Mouse (Mus musculus): ENCODE data around the gene Cat. TPM values are rescaled to one million over a fixed set of nuclear protein-coding genes. Genes with fewer than 3 reads are reported as not detected.
A peak's percentile ranks its signal among the peaks of the same experiment; 100 is the strongest.

The Cat gene
- polyA plus RNA-seq (2015; fragmentation: Nextera tagmentation; extraction: Ambion mirVana), result 95.8 and 105 TPM in 2 replicates

DNA sequence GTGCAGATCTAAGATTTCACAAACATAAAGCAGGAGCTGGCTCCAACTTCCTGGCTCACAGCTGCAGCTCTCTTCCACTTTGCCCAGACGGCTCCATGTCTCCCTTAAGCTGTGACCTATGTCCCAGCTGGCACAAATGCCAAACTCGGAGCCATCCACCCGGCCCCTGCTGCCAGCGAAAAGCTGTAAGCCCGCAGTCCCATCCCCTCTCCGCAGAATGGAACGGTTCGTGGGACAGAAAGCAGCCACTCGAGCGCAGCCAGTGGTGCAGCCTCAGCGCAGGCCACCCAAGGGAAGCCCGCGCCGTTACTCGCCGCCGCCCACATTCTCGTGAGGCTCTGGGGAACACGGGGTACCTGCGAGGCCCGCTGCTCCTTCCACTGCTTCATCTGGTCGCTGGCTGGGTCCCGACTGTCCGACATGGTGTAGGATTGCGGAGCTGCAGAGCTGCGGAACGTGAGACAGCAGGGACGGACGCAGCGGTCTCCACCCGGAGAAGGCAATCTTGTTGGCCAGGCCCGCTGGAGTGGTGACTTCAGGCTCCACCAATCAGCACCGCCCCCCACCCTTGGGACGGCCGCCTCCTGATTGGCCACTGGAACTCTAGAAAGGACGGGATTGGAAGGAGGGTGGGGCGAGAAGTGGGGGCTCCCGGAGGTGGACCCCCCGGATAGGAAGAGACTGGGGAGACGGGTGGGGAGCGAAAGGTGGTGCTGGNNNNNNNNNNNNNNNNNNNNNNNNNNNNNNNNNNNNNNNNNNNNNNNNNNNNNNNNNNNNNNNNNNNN lies at the start of gene Cat:
Gene Cat, minus strand, starts transcription at position 544 of the 785 bp plus-strand sequence.
- Histone ChIP-seq H3K27ac (ENCODE audit: low read depth, low read length) (peak within 1 kb of the TSS; percentile 97), H3K4me1 (ENCODE audit: control insufficient read depth, insufficient read depth, low read depth, low read length) (peaks cover 16% of the 10 kb centered on the region), H3K27me3 (replicated peaks; ENCODE audit: control insufficient read depth, insufficient read depth, low read length) (no peaks in the 10 kb centered on the region), H3K9ac (ENCODE audit: low read depth, low read length) (peak within 1 kb of the TSS; percentile 93), H3K36me3 (ENCODE audit: control insufficient read depth, insufficient read depth, low read length) (no peaks in the 10 kb centered on the region), H3K9me3 (ENCODE audit: control insufficient read depth, low read length) (no peaks in the 10 kb centered on the region), H3K4me2 (ENCODE audit: low read length) (peak within 1 kb of the TSS; percentile 84), H3K4me3 (ENCODE audit: low read length) (peak within 1 kb of the TSS; percentile 76)
- ATAC-seq, result peak; percentile 99
- WGBS, result under 1% methylated on average over 41 of the region's 41 CpGs

GRCm38 (mm10) chr2:103525596-103525995 lies 40.6 kb upstream of the Cat start:
- H3K9me3 ChIP-seq (ENCODE audit: control insufficient read depth, low read length), result no peaks in the 10 kb centered on the region
- no peaks in the 10 kb centered on the region for H3K4me1 ChIP-seq (ENCODE audit: control insufficient read depth, insufficient read depth, low read depth, low read length)
- H3K9ac ChIP-seq (ENCODE audit: low read depth, low read length), result no peak overlapping the region
- ATAC-seq, result no peak
- no peak overlapping the region for H3K4me3 ChIP-seq (ENCODE audit: low read length)
- no peak overlapping the region for H3K27ac ChIP-seq (ENCODE audit: low read depth, low read length)
- no peaks in the 10 kb centered on the region for H3K36me3 ChIP-seq (ENCODE audit: control insufficient read depth, insufficient read depth, low read length)
- WGBS, result 90% methylated on average over 1 of the region's 1 CpGs
- H3K27me3 ChIP-seq (replicated peaks; ENCODE audit: control insufficient read depth, insufficient read depth, low read length), result no peaks in the 10 kb centered on the region
- no peak overlapping the region for H3K4me2 ChIP-seq (ENCODE audit: low read length)

- H3K4me2 ChIP-seq (ENCODE audit: low read length), result no peak overlapping the region
- WGBS, result 91% methylated on average over 1 of the region's 1 CpGs
- H3K9me3 ChIP-seq (ENCODE audit: control insufficient read depth, low read length), result no peaks in the 10 kb centered on the region
- no peak overlapping the region for H3K4me3 ChIP-seq (ENCODE audit: low read length)
- no peaks in the 10 kb centered on the region for H3K27me3 ChIP-seq (replicated peaks; ENCODE audit: control insufficient read depth, insufficient read depth, low read length)
- no peaks in the 10 kb centered on the region for H3K36me3 ChIP-seq (ENCODE audit: control insufficient read depth, insufficient read depth, low read length)
- no peak overlapping the region for H3K27ac ChIP-seq (ENCODE audit: low read depth, low read length)
- H3K4me1 ChIP-seq (ENCODE audit: control insufficient read depth, insufficient read depth, low read depth, low read length), result no peaks in the 10 kb centered on the region
- H3K9ac ChIP-seq (ENCODE audit: low read depth, low read length), result no peak overlapping the region
- no peak for ATAC-seq
Observed at GRCm38 (mm10) chr2:103516472-103516871, 31.5 kb upstream of the Cat start.

DNA sequence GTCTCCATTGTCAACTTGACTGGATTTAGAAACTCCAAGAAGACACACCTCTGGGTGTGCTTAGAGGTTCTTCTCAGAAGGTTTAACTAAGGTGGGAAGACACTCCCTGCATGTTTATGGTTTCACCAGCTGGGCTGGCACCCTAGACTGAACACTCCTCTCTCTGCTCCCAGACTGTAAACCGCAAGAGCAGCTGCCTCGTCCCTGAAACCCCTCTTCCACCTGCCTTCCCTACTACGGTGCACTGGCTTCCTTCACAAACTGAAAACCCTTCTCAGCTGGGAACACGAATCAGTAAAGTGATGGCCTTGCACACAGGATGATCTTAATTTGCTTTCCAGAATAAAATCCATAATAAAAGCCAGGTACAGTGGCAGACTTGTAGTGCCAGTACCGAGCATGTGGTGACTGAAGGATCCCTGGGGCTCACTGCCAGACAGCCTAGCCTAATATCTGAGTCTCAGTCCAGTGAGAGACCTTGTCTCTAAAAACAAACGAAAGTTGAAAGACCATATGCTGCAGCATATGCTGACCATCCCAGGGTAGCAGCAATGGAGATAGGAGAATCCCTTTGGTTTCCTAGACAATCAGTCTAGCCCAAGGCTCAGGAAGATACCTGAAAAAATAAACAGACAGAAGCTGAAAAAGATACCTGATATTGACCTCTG lies 30.7 kb upstream of the Cat start:
- 80% methylated on average over 6 of the region's 6 CpGs for WGBS
- Histone ChIP-seq H3K4me3 (ENCODE audit: low read length) (no peak overlapping the region), H3K4me2 (ENCODE audit: low read length) (no peak overlapping the region), H3K9ac (ENCODE audit: low read depth, low read length) (no peak overlapping the region), H3K4me1 (ENCODE audit: control insufficient read depth, insufficient read depth, low read depth, low read length) (no peaks in the 10 kb centered on the region), H3K27ac (ENCODE audit: low read depth, low read length) (no peak overlapping the region), H3K27me3 (replicated peaks; ENCODE audit: control insufficient read depth, insufficient read depth, low read length) (no peaks in the 10 kb centered on the region), H3K36me3 (ENCODE audit: control insufficient read depth, insufficient read depth, low read length) (no peaks in the 10 kb centered on the region), H3K9me3 (ENCODE audit: control insufficient read depth, low read length) (no peaks in the 10 kb centered on the region)
- no peak for ATAC-seq

GRCm38 (mm10) chr2:103512066-103512795 lies 27.3 kb upstream of the Cat start:
- H3K27ac ChIP-seq (ENCODE audit: low read depth, low read length), result no peak overlapping the region
- no peak overlapping the region for H3K4me2 ChIP-seq (ENCODE audit: low read length)
- H3K4me3 ChIP-seq (ENCODE audit: low read length), result no peak overlapping the region
- H3K36me3 ChIP-seq (ENCODE audit: control insufficient read depth, insufficient read depth, low read length), result no peaks in the 10 kb centered on the region
- H3K9me3 ChIP-seq (ENCODE audit: control insufficient read depth, low read length), result no peaks in the 10 kb centered on the region
- no peak for ATAC-seq
- 90% methylated on average over 5 of the region's 5 CpGs for WGBS
- no peaks in the 10 kb centered on the region for H3K4me1 ChIP-seq (ENCODE audit: control insufficient read depth, insufficient read depth, low read depth, low read length)
- no peaks in the 10 kb centered on the region for H3K27me3 ChIP-seq (replicated peaks; ENCODE audit: control insufficient read depth, insufficient read depth, low read length)
- H3K9ac ChIP-seq (ENCODE audit: low read depth, low read length), result no peak overlapping the region

- H3K9ac ChIP-seq (ENCODE audit: low read depth, low read length), result no peak overlapping the region
- no peaks in the 10 kb centered on the region for H3K4me1 ChIP-seq (ENCODE audit: control insufficient read depth, insufficient read depth, low read depth, low read length)
- no peaks in the 10 kb centered on the region for H3K36me3 ChIP-seq (ENCODE audit: control insufficient read depth, insufficient read depth, low read length)
- no peaks in the 10 kb centered on the region for H3K9me3 ChIP-seq (ENCODE audit: control insufficient read depth, low read length)
- H3K4me3 ChIP-seq (ENCODE audit: low read length), result no peak overlapping the region
- no peak for ATAC-seq
- no peaks in the 10 kb centered on the region for H3K27me3 ChIP-seq (replicated peaks; ENCODE audit: control insufficient read depth, insufficient read depth, low read length)
- H3K27ac ChIP-seq (ENCODE audit: low read depth, low read length), result no peak overlapping the region
- WGBS, result 92% methylated on average over 1 of the region's 1 CpGs
- no peak overlapping the region for H3K4me2 ChIP-seq (ENCODE audit: low read length)
Observed at GRCm38 (mm10) chr2:103511631-103512030, 26.7 kb upstream of the Cat start.

- ATAC-seq, result no peak
- H3K27ac ChIP-seq (ENCODE audit: low read depth, low read length), result no peak overlapping the region
- 94% methylated on average over 1 of the region's 1 CpGs for WGBS
Observed at GRCm38 (mm10) chr2:103511042-103511441, 26.1 kb upstream of the Cat start.

DNA sequence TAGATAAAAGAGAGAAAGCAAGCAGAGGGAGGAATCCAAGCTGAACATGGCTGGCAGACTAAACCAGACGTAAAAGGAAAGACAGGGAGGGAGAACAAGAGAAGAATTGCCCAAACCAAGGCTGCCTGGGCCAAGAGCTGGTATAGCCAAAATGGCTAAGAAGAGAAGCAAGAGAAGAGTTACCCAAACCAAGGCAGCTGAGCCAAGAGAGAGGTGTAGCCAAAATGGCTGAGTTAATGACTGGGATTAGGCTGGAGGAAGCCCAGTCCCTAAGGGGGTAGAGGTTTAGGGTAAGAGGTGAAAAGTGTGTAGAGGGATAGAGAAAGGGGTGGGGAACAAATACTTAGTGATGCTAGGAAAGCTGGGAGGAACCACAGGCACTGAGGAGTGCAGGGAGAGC lies 22.7 kb upstream of the Cat start:
- Histone ChIP-seq H3K4me2 (ENCODE audit: low read length) (no peak overlapping the region), H3K36me3 (ENCODE audit: control insufficient read depth, insufficient read depth, low read length) (no peaks in the 10 kb centered on the region), H3K9ac (ENCODE audit: low read depth, low read length) (no peak overlapping the region), H3K4me3 (ENCODE audit: low read length) (no peak overlapping the region), H3K27ac (ENCODE audit: low read depth, low read length) (no peak overlapping the region), H3K4me1 (ENCODE audit: control insufficient read depth, insufficient read depth, low read depth, low read length) (no peaks in the 10 kb centered on the region), H3K27me3 (replicated peaks; ENCODE audit: control insufficient read depth, insufficient read depth, low read length) (no peaks in the 10 kb centered on the region), H3K9me3 (ENCODE audit: control insufficient read depth, low read length) (peaks cover 3% of the 10 kb centered on the region; the same call in 1 of the 2 replicates)
- 94% methylated on average over 1 of the region's 1 CpGs for WGBS
- ATAC-seq, result no peak

More at GRCm38 (mm10) chr2:103511042-103511441, 26.1 kb upstream of the Cat start:
- Histone ChIP-seq H3K4me3 (ENCODE audit: low read length) (no peak overlapping the region), H3K9ac (ENCODE audit: low read depth, low read length) (no peak overlapping the region), H3K9me3 (ENCODE audit: control insufficient read depth, low read length) (no peaks in the 10 kb centered on the region), H3K36me3 (ENCODE audit: control insufficient read depth, insufficient read depth, low read length) (no peaks in the 10 kb centered on the region), H3K4me2 (ENCODE audit: low read length) (no peak overlapping the region), H3K4me1 (ENCODE audit: control insufficient read depth, insufficient read depth, low read depth, low read length) (no peaks in the 10 kb centered on the region), H3K27me3 (replicated peaks; ENCODE audit: control insufficient read depth, insufficient read depth, low read length) (no peaks in the 10 kb centered on the region)

- H3K4me1 ChIP-seq (ENCODE audit: control insufficient read depth, insufficient read depth, low read depth, low read length), result no peaks in the 10 kb centered on the region
- ATAC-seq, result no peak
- WGBS, result 95% methylated on average over 2 of the region's 2 CpGs
Observed at GRCm38 (mm10) chr2:103505956-103506355, 21.0 kb upstream of the Cat start.

More at GRCm38 (mm10) chr2:103505956-103506355, 21.0 kb upstream of the Cat start:
- Histone ChIP-seq H3K4me2 (ENCODE audit: low read length) (no peak overlapping the region), H3K27me3 (replicated peaks; ENCODE audit: control insufficient read depth, insufficient read depth, low read length) (no peaks in the 10 kb centered on the region), H3K9ac (ENCODE audit: low read depth, low read length) (no peak overlapping the region), H3K27ac (ENCODE audit: low read depth, low read length) (no peak overlapping the region), H3K36me3 (ENCODE audit: control insufficient read depth, insufficient read depth, low read length) (no peaks in the 10 kb centered on the region), H3K4me3 (ENCODE audit: low read length) (no peak overlapping the region), H3K9me3 (ENCODE audit: control insufficient read depth, low read length) (peaks cover 3% of the 10 kb centered on the region; the same call in 1 of the 2 replicates)
